Mouse (Mus musculus): ENCODE data around the gene Sp6.

Sp6 gene

DNA sequence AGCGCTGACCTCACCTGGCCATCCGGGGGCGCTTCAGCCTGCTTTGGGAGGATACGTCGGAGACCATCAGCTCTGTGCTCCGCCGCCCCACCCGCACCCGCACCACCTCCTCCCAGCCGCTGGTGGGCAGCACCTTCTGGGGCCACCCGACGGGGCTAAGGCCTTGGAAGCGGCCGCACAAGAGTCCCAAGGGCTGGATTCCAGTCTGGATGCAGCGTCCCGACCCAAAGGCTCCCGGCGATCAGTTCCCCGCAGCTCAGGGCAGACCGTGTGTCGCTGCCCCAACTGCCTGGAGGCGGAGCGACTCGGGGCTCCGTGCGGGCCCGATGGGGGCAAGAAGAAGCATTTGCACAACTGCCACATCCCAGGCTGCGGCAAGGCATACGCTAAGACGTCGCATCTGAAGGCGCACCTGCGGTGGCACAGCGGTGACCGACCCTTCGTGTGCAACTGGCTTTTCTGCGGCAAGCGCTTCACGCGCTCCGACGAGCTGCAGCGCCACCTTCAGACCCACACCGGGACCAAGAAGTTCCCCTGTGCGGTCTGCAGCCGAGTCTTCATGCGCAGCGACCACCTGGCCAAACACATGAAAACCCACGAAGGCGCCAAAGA is 8.8 kb downstream of the Sp6 start:
- no peak for DNase-seq (ENCODE audit: low read depth, low spot score)

DNA sequence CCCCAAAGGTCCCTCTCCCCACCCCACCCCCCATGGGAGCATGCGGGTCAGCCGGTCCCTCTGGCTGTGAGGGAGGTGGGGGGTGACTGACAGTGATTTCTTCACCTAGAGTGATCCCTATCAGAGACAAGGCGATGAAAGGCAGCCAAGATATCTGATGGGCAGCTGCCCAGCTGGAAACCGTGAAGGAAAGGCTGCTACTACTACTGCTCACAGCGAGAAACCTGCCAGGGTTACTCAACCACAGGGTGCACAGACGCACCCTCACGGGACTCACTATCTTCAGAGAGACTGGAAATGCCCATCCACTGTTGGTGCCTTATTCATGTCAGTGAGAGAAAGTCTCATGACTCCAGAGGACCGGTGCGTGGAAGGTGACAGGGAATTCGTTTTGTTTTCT is 11.8 kb downstream of the Sp6 start:
- peak; percentile 64 for DNase-seq (ENCODE audit: low read depth, low spot score)

DNA sequence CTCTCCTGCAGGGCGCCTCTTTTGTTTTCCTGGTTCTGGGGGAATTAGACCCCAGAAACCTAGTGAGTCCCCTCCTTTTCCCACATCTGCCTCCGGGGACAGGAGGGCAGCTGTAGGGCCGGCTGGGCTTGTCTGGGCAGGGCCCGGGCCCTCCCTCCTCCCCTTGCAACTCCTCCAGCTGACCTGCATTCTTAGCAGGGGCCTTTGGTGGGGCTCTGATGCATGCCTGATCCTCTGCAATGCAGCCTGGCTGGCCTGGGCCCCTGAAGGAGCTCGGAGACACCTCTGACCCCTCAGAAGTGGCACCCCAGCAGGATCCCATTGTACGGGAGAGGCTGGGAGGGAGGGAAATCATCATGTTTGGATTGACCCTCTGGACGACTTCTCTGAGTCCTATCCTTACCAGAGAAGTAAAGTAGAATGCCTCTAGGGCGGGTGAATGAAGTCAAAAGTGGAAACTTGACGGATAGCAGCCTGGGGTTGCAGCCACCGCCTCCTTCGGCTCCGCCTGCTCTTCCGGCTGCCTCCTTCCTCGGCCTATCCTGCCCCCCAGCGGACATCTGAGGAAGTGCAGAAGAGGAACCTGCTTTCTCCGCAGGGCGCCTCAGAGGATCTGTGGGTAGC is 12.6 kb downstream of the Sp6 start:
- DNase-seq (ENCODE audit: low read depth, low spot score), result peak; percentile 92

DNA sequence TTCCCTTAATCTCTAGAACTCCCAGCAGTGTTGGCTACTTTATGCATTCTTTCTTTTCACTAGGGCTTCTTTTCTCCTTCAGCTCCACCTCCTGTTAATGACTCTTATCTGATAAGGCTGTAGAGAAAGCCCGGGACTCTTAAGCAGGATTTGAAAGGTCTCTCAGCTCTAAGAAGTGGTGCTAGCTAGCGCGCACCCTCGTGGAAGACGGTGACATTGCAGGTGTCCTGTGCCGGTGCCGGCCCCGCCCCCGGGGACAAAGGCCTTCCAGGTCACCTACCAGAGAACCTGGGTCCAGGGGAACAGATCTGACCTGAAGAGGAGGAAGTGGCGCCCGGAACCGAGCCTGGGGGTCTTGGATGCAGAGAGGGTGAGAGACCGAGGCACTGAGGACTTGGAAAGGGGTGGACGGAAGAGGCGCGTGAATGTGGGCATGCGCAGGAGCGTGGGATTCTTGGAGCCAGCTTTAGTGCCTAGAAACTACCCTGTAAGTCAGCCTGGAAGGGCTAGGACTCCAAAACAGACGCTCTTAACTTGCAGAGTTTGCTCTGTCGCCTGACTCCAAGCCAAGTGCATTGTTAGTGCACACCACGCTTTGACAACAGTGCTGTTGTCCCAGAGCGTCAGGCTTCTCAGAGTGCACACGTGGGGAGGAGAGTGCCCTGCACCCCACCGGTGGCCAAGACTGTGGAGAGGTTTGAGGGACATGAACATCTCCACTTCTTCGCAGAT is 16.7 kb downstream of the Sp6 start, which contains the start of gene Scrn2:
TSS of gene Scrn2 (plus strand) at position 253 of the 732 bp plus-strand sequence.
- DNase-seq (ENCODE audit: low read depth, low spot score), result peak; percentile 89

DNA sequence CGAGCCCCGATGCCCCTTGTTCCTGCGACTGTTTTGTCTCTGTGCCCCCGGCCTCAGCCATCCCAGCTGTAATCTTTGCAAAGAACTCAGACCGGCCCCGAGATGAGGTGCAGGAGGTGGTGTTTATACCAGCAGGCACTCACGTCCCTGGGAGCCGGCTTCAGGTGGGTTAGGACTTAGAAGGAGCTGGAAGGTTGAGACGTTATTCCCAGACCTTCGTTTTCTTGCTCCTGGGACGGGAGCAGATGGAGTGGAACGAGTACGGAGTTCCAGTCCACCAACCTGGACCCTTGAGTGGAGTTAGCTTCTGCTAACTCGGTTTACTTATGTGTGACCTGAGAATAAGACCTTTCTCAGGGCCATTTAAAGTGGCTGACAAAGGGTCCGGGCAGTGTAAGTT is 17.2 kb downstream of the Sp6 start:
- DNase-seq (ENCODE audit: low read depth, low spot score), result no peak

DNA sequence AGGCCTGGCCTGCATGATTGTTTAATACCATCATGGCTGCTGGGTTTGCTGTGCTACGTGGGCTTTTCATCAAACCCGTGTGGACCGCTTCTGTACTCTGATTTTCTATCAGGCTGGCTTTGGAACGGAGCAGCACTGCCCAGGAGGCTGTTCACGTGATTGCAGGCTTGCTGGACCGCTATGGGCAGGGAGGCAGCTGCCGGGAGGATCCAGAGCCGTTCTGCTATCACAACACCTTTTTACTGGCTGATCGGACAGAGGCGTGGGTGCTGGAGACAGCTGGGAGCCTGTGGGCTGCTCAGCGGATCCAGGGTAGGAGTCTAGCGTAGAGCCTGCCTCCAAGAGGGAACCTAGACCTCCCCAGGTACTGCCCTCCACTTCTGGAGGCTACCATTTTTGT is 18.8 kb downstream of the Sp6 start:
- DNase-seq (ENCODE audit: low read depth, low spot score), result no peak

DNA sequence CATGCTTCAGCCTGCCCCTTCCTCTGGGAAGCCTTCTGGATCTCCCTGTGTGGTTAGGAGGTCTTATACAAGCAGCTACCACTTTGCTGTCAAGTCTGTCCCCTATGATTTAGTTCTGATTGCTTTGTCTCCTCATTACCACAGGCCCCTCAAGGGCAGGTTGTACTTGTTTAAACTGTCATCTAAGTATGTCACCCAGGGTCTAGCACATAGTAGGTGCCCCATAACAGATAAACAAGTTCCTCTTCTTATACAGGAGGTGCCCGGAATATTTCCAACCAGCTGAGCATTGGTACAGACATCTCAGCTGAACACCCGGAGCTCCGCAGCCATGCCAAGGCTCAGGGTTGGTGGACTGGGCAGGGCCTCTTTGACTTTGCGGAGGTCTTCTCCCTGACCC is 19.3 kb downstream of the Sp6 start:
- DNase-seq (ENCODE audit: low read depth, low spot score), result no peak

DNA sequence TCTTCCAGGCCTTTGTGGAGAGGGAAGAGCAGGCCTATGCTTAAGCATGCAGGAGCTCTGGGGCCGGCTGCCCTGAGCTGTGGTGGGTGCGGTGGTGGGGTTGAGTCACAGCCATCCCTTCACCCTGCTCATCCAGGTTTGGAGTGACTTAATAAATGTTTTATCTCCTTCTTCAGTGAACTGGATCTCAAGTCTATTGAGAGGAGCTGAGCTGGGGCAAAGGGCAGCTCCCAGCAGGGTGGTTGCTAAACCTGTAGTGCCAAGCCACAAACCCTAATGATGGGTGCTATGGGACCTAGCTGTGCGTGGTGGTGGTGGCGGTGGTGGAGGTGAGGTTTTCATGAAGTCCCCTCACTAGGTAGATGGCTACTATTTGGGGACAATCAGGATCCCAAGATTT is 20.6 kb downstream of the Sp6 start:
- DNase-seq (ENCODE audit: low read depth, low spot score), result no peak

DNA sequence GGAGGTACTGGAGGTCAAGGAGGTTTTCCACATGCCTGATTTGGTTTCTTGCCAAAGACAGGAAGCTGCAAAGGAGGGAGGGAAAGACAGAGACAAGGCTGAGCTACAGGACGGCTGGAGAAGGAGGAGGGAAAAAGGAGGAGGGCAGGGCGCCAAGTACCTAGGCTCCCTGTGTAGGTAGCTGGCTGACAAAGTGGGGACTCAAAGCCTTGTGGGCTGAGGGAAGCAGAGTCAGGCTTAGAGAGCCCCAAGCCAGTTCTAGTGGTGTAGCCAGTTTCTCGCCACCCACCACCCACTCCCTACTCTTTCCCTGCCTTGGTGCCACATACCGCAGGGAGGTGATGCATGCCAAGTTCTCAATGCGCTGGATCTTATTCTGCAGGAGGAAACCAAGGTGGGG is 22.9 kb downstream of the Sp6 start:
- DNase-seq (ENCODE audit: low read depth, low spot score), result no peak

DNA sequence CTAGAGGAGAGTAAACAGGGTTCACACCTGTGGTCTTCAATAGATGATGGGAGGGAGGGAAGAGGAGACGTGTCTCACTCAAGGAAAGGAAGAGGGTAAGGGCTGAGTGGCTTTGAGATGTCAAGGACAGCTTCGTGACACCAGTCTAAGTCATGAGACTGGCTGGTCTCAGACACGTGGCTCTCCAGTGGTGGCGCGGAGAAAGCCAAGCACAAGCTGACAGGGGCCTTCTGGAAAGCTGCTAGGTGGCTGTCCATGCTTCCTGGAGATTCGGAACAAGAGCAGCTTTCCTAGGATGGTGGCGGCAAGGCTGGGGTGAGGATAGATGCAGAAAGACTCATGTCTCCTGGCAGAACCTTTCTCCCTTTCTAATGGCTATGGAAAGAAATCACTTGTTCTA is 25.7 kb downstream of the Sp6 start:
- no peak for DNase-seq (ENCODE audit: low read depth, low spot score)

DNA sequence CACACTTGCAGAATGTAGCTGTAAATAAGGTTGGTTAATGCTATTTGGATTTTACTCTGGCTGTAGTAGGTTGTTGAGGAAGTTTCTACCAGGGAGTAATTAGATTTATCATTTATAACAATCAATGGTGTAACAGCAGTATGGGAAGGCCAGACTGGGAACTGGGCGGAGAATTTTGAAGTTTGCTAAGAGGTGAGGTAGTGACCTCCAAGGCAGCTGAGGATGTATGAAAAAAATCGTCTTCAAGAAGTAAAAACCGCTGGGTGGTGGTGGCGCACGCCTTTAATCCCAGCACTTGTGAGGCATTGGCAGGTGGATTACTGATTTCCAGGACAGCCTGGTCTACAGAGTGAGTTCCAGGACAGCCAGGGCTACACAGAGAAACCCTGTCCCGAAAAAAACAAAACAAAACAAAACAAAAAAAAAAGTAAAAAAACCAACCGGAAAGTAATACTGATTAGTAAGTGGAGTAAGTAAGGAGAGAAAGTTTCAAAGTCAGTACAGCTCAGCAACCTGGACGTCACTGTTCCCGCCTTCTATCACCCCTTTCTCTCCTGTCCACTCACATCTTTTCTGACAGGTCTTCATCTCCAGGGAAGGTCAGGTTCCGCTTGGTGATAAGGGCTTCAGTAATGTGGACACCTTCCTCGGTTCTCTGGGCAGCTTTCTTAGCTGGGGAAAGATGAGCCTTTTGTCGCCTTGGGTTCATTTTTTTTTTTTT is 27.3 kb downstream of the Sp6 start:
- no peak for DNase-seq (ENCODE audit: low read depth, low spot score)

DNA sequence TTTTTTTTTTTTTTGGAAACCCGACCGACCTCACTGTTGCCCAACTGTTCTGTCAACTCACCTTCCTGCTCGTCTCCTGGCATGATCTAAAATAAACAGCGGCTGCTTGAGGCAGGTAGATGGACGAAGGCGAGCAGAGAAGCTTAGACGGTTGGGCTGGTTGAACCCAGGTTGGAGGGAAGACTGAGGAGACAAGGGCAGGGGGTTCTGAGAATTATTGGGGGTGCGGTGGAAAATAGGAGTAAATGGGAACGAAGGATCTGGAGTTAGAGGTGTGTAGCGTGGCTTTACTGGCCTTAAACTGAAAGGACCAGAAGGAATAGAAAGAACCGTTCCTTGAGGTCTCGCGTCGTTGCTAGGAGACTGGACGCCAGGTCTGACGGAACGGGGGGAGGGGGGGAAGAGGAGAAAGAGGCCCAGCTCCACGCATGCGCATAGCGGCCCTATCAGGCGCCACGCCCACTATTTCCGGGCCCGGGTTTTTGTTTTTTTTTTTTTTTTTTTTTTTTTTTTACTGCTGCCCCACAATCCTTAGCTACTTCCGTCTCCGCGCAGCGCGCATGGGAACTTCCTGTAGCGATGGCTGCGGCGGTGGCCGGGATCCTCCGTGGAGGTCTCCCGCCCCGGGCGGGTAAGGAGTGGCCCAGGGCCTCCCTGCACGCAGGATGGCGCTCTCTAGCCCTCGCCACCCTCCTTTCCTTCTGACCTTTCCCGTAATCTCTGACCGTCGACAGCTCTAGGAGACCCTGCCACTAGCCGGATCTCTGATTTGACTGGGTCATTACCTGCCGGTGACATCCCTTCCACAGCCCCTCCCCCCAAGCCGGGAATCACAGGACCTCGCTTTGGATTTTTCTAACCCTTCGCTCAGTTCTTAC is 28.1 kb downstream of the Sp6 start, which contains the start of the genes Lrrc46 and Mrpl10:
TSS of gene Lrrc46 (minus strand) at position 386 of the 878 bp plus-strand sequence.
TSS of gene Mrpl10 (plus strand) at position 539 of the 878 bp plus-strand sequence.
- DNase-seq (ENCODE audit: low read depth, low spot score), result peak; percentile 89

DNA sequence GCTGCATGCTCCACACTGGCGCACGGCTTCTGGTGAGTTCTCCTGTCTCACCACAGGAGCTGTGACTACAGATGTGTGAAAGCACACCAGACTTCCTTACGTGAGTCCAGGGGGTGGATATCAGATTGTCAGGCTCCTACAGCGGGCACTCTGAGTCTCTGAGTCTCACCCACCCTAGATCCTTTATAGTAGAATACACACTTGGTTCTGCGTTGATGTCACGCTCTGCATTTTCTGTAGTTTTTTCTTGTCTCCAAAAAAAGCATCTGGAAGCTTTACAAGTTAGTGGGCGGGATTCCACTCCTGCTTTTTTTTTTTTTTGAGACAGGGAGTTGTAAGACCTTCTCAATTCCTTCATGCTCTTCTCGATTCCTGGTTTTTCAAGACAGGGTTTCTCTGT is 31.7 kb downstream of the Sp6 start:
- no peak for DNase-seq (ENCODE audit: low read depth, low spot score)

DNA sequence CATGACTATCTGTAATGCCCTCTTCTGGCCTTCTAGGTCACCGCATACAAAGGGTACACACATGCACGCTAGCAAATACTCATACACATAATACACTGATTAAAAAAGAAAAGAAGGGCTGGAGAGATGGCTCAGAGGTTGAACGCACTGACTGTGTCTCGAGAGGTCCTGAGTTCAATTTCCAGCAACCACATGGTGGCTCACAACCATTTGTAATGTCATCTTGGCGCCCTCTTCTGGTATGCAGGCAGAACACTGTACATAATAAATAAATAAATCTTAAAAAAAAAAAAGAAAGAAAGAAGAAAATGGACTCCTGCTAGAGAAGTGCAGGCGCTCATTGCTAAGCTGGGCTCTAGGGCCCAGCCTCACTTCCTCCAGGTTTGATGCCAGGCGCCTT is 32.7 kb downstream of the Sp6 start:
- peak; percentile 48 for DNase-seq (ENCODE audit: low read depth, low spot score)

DNA sequence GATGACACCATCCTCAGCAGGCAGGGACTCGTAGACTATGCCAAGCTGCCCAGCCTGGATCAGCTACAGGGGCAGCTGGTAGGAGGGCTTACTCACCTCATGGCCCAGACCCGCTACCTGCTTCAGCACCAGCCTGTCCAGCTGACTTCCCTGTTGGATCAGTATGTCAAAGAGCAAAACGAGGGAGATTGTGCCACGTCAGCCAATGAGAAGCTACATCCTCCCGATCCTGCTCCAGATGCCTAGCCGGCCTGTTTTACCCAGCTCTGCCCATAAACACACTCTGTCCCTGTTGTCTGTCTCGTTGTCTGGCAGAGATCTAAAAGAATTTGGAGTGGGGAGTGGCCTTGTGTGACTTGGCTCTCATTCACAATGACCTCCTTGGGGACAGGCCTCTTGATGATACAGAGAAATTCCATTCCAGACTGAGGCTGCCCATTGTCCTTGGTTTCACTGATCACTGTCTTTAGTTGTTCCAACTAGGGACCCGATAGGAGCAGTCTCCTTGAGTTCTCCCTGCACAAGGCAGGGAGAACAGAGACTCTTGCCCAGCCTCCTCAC is 35.0 kb downstream of the Sp6 start:
- no peak for DNase-seq (ENCODE audit: low read depth, low spot score)

DNA sequence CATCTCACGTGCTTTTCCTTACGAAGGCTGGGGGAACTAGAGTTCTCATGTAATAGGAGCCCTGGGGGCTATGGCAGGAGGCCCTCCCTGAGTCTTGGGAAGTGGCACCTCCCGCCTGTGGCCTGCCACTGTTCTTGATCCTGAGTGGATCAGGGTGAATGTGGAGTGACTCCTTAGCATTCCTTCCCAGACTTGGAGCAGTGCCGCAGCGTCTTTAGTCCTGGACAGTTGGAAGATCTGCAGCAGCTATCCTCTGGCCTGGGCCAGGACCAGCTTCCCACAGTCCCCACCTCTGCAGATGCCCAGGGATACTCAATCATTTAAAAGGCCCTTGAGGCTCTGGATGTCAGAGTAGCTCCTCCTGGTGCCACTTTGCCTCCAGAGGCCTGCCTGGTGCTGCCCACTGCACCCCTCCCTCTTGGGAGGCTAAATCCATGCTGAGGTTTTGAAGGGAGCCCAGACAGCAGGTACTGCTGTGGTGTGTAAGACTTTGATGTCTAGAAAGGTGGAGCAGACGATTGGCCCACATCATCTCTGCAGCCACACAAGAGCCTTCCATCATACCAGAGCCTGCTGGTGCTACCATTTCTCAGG is 36.4 kb downstream of the Sp6 start:
- DNase-seq (ENCODE audit: low read depth, low spot score), result no peak

DNA sequence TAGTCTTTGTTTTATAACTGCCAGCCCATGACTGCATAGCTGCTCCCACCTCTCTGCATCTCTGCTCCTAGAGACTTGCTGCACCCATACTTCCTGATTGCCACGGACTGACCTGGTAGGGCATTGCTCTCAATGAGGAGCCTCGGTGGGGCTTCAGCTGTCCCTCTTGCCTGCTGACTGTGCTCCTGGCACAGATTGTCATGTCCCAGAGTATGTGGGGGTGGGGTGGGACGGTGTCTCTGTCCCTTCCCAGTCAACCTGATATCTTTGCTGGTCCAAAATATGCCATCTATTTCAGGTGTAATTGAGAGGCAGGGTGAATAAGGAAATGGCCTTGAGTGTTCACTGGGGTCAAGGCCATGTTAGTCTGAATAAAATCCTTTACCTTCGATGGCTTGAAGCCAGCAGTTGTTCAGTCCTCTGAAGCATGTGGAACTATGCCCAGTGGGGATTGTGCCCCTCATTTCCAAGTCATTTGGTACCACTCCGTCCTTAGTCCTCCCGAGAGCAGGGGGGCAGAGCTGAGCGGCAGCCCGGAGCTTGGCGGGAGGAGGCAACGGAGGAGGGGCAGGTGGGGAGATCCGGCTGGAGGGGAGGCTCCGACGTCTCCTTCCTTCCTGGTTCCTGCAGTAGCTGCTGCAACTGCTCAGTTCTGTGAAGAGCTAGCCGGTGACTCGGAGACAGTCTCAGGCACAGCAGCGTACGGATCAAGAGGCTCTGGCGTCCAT is 37.2 kb downstream of the Sp6 start, which contains the start of gene Osbpl7:
TSS of gene Osbpl7 (plus strand) at position 413 of the 728 bp plus-strand sequence.
- peak; percentile 49 for DNase-seq (ENCODE audit: low read depth, low spot score)

DNA sequence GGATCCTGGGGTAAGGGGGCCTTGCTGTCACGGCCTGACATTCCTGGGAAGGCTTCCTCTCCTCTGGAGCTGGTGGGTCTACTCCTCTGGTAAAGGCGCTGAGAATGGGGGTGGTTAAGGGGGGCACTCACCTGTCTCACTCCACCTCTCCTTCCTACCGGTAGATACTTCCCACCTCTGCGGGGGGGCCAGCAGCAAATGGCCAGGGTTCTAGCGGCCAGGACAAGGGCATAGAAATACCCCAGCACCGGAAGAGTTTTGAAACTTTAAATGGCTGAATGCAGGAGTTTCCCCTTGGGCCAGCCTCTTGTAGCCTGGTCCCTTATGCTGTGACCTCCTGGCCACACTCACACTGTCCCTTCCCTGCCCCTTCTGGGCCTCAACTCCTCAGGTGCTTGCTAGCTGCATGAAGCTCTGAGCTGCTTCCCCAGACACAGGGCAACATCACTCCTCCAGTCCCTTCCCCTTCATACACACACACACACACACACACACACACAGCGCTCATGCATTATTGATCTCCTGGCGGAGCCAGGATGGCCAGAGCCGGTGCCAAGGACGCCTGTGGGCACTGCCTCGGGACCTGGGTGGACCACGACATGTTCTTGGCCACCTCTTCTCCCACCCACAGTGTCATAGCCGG is 37.9 kb downstream of the Sp6 start:
- no peak for DNase-seq (ENCODE audit: low read depth, low spot score)

DNA sequence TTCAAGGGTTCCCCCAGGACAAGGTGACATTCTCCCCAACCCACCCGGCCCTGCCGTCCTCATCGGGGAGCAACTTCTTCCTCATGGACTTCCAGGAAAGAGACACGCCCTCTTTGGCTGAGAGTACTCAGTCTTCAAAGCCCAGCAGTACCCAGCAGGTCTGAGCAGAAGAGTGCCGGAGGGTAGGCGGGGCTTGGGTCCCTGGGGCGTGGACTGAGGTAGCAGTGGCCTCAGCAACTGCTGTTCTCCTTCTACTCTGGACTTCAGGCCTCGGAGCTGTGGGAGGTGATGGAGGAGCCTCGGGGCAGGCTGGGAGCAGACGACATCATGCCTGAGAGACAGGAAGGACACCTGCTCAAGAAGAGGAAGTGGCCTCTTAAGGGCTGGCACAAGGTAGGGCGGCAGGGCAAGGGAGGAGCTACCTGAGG is 39.0 kb downstream of the Sp6 start:
- DNase-seq (ENCODE audit: low read depth, low spot score), result no peak

Measured in 3T3-L1 (cell line).